Mouse (Mus musculus): Measurements from ENCODE around the gene Ankrd60.

Gene Ankrd60

DNA sequence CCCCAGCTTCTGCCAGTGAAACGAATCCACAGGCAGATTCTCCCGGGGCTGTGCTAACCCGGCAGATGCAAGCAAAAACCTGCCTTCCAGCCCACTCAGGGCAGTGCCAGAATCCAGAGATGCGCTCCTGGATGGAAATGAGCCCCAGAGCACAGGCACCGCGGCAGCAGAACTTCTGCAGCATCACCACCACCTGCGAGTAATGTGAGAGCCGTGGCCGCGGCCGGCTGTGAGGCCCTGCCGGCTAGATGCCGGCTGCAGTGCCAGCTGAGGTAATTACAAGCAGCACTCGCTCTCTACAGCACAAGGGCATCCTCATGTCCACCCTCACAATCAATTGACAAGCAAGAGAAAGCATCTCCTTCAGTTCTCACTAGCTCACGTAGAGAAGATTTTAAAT is 6.2 kb upstream of the Ankrd60 start:
- DNase-seq (ENCODE audit: low read depth): no peak

GRCm38 (mm10) chr2:173583455-173583854 is 5.3 kb upstream of the Ankrd60 start:
- no peak for DNase-seq (ENCODE audit: low read depth)

DNA sequence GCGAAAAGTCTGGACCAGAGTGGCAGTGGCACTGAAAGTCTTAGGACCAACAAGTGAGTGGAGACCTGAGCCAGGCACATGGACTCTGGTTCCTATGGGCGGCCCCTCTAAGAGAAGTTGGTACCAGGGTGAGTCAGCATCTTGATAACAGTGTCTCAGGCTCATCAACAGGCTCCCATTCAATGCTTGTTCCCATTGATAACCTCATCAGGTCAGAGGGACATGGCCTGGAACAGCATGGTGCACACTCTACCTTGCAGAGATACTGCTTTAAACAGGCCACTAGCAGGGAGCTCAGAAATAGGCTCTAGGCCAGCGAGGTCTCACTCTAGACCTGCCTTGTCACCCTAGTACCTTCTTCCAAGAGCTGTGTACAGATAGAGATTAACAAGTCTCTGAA is 4.7 kb upstream of the Ankrd60 start:
- no peak for DNase-seq (ENCODE audit: low read depth)

GRCm38 (mm10) chr2:173581096-173581495 is 2.9 kb upstream of the Ankrd60 start:
- no peak for DNase-seq (ENCODE audit: low read depth)

DNA sequence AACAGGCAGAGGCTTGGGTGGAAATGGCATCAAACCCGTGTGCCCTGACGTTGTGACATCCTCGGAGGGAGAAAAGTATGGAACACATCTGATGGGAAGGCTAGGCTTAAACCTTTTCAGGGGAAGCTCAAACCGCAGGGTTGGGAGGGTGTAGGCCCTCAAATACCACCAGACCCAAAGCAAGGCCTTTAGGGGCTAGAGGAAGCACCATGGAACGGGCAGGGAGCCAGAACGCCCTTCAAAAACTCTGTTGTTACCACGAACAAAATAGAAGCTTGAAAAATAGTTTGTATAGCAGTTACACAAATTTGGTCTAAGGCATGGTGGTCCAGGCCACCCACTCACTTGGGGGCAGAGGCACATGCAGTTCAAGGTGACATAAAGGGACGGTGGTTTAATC is 430 bp upstream of the Ankrd60 start:
- DNase-seq (ENCODE audit: low read depth): no peak

DNA sequence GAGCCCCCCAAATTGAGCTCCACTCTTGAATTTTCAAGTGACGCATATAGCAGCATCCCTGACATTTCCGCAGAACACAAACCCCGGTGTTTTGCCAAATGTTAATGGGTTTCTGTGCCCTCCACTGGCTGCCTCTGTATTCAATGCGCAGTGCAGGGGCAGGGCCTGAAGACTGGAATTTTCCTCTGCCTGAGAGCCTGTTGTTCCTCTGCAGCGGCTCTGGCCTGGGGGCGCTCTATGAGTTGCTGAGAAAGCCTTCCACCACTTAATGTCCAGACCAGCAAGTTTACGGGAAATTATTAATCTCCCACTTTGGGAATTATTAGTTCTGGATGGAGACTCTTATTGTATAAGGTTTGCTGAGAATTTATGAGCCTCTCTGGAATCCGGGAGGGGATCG is 14.0 kb downstream of the Ankrd60 start:
- no peak for DNase-seq (ENCODE audit: low read depth)

GRCm38 (mm10) chr2:173563336-173563735 is 14.8 kb downstream of the Ankrd60 start:
- DNase-seq (ENCODE audit: low read depth): no peak

- DNase-seq (ENCODE audit: low read depth): no peak
Measured at GRCm38 (mm10) chr2:173561851-173562442, 16.2 kb downstream of the Ankrd60 start.

- no peak for DNase-seq (ENCODE audit: low read depth)
Measured at GRCm38 (mm10) chr2:173558754-173559396, 19.3 kb downstream of the Ankrd60 start.

- DNase-seq (ENCODE audit: low read depth): peak; percentile 36
Measured at GRCm38 (mm10) chr2:173553863-173554262, 24.3 kb downstream of the Ankrd60 start.

GRCm38 (mm10) chr2:173550681-173551080 is 27.5 kb downstream of the Ankrd60 start:
- DNase-seq (ENCODE audit: low read depth): no peak

DNA sequence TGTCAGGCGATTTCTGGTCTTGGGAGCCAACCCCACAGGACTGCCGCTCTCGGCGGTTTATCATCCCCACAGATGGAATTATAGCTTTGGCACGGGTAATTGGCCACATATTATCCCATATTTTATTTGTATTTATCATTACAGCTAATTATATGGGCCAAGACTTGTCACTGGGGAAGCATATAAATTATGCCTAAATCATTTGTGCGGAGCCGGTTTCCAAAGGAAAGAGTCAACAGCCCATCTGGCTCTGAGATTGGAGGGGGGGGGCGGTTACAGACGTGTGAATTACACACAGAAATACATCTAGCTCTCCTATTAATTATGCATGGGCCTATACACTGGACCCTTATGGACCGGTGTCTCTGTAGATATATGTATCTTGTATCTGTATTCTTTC is 28.9 kb downstream of the Ankrd60 start:
- DNase-seq (ENCODE audit: low read depth): no peak

DNA sequence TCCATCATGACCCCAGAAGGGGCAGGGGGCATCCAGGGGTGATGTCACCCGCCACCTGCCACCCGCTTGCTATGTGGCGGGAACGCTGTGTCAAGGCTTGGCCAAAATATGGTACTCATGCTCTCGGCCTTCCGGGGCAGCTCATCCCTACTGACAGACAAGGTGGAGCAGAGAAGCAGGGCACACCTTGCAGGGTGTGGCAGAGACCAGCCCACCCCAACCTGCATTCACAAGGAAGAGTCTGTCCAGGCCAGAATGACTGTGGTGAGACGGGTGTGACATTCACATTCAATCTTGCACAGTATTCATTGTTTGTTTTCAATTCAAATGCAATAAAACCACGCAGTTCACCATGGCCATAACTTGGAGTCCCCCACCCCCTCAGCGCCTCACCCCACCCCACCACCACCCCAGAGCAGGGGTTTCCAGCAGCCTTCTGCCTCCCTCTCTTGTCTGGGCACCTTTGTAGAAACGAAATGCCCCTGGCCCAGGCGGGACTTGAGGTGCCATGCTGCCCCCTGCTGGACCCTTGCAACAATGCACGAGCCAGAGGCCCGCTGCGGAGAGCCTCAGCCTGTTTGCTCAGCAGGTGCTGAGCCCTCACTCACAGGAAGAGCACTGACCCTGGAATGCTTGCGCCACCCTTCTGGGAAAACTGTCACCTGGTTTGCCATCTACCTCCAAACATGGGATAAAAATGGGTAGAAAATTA is 32.0 kb downstream of the Ankrd60 start:
- peak; percentile 54 for DNase-seq (ENCODE audit: low read depth)

- no peak for DNase-seq (ENCODE audit: low read depth)
Measured at GRCm38 (mm10) chr2:173542716-173543115, 35.4 kb downstream of the Ankrd60 start.

- DNase-seq (ENCODE audit: low read depth): no peak
Measured at GRCm38 (mm10) chr2:173541748-173542147, 36.4 kb downstream of the Ankrd60 start.

GRCm38 (mm10) chr2:173539781-173540180 is 38.4 kb downstream of the Ankrd60 start:
- no peak for DNase-seq (ENCODE audit: low read depth)

- DNase-seq (ENCODE audit: low read depth): no peak
Measured at GRCm38 (mm10) chr2:173535886-173536285, 42.3 kb downstream of the Ankrd60 start.

GRCm38 (mm10) chr2:173535390-173535789 is 42.8 kb downstream of the Ankrd60 start:
- no peak for DNase-seq (ENCODE audit: low read depth)

- DNase-seq (ENCODE audit: low read depth): no peak
Measured at GRCm38 (mm10) chr2:173534581-173534980, 43.6 kb downstream of the Ankrd60 start.

- DNase-seq (ENCODE audit: low read depth): no peak
Measured at GRCm38 (mm10) chr2:173532711-173533462, 45.3 kb downstream of the Ankrd60 start.

DNA sequence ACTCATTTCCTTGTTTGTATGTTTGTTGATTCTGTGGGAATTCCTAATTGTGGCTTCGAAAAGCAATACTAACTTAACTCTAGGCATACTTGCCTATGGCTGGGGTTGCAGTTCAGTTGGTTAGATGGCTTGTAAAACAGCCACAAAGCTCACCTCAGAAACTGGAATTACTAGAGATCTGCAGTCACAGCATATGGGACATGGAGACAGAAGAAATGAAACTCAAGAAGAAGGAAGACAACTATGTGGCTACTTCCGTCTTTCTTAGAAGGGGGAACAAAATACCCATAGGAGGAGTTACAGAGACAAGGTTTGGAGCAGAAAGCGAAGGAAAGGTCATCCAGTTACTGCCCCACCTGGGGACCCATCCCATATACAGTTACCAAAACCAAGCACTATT is 49.7 kb downstream of the Ankrd60 start:
- DNase-seq (ENCODE audit: low read depth): no peak

- DNase-seq (ENCODE audit: low read depth): no peak
Measured at GRCm38 (mm10) chr2:173522376-173522775, 55.8 kb downstream of the Ankrd60 start, which contains the start of gene 1700021F07Rik. 1700021F07Rik (plus strand) TSS chr2:173522586.
